Mouse (Mus musculus) natural killer cell, adult 2 months (primary cell): ENCODE results near the gene Ndufa10.

Experiments used
- DNase-seq, 2 experiments: peaks; one replicate each; pipeline ENCODE4 v3.0.0; 2022; ENCODE audit warnings: low spot score in 2 of 2

Gene Ndufa10

DNA sequence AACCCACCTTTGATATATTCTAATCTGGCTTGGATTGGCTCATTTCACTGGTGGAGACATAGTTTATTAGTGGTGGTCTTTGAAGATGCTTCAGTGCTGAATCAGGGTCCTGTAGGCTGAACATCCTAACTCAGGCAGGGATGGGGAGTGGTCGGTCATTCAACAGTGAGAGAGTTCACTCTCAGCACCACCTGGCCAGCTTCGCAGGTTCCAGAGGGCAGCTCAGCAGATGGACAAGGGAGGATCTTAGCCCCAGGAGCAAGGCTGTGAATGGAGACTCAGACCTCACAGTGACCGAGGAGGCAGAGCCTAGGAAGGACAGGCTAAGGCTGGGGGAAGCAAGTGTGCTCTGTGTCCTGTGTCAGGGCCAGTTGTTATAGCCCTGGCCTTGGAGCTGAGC, 42.2 kb downstream of the Ndufa10 start:
- DNase-seq = no peak

- DNase-seq = no peak
Observed at GRCm38 (mm10) chr1:92430991-92431390, 42.7 kb downstream of the Ndufa10 start.

- DNase-seq = no peak
Observed at GRCm38 (mm10) chr1:92424714-92425113, 48.9 kb downstream of the Ndufa10 start.

- no peak for DNase-seq
Observed at GRCm38 (mm10) chr1:92405131-92405530, 68.5 kb downstream of the Ndufa10 start.

GRCm38 (mm10) chr1:92400556-92400955, 73.1 kb downstream of the Ndufa10 start:
- no peak for DNase-seq

DNA sequence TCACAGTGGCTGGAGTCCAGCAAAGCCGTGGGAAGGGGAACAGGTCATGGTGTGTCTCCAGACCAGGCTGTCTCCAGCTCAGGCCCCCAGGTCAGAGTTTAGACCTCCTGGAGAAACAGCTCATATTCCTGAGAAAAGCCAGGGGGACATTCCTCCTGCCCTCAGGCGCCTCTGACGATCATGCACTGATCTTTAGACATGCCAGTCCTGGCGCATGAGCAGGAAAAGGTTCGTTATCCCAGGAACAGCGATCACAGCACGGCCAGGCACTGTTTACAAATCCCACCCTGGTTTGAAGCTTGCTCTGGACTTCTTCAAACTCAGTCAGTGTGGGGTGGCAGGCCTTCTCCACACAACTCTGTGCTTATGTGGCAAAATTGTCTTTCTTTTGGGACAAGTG, 75.1 kb downstream of the Ndufa10 start:
- no peak for DNase-seq

DNA sequence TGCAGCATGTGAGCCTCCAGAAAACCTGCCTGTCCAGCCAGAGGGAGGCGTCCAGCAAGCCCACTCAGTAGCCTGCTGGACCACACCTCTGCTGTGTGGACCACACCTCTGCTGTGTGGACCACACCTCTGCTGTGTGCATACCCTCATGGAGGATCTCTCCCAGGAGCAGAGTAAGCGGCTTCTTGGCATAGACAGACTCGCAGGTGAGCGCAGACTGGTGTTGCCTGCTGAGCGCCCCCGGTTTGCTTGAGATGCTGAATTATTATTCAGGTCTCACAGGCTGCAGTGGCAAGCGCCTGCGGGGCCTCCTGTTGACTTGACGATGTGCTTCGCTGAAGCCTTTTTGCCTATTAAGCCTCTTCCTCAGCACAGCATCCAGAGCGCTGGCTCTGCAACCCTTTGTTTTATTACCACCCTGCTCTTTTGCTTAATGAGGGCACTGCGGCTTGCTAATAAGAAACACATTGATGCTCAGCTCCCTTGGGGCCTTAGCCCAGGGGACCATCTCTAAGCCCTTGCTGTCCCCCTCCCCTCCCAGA, 76.1 kb downstream of the Ndufa10 start:
- DNase-seq = no peak

- DNase-seq = no peak
Observed at GRCm38 (mm10) chr1:92394279-92394678, 79.4 kb downstream of the Ndufa10 start.

DNA sequence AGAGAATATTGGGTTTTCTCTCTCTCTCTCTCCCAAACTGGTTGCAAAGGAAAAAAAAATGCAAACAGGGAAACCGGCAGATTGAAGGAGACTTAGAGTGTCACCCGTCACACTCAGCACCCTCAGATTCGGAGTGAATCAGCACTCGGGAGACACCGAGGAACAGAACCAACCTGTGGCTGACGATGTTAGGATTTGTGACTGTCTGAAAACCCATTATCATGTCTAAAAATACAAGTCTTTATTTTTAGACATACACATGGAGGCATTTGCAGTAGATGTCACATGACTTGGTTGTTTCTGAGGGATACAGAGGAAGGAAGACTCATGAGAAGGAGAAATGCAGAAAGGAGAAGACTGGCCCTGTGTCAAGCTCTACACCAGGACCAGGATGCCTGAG, 80.5 kb downstream of the Ndufa10 start:
- no peak for DNase-seq
